Mouse (Mus musculus) neutrophil, adult 5-6 weeks (primary cell): ENCODE results near the gene Pms2. TPM values are rescaled to one million over a fixed set of nuclear protein-coding genes. Genes with fewer than 3 reads are reported as not detected.

Experiments
- ATAC-seq: fragments of 151-379, 151-347 bp; 2 replicates; pipeline ENCODE4 v1.8.0; 2017; ENCODE audit warnings: mild to moderate bottlenecking, moderate TSS enrichment; ENCODE audit not compliant: insufficient number of reproducible peaks, poor library complexity, low FRiP score, severe bottlenecking; ENCODE audit errors: extremely low read depth
- total RNA-seq: library from RNA; stranded (forward); fragments of 200-1000 nt; gene quantifications from 2 replicates; pipeline ENCODE4 v1.2.3, GENCODE M21; 2017

Gene Pms2
- 31.6 and 33.4 TPM in 2 replicates for total RNA-seq

DNA sequence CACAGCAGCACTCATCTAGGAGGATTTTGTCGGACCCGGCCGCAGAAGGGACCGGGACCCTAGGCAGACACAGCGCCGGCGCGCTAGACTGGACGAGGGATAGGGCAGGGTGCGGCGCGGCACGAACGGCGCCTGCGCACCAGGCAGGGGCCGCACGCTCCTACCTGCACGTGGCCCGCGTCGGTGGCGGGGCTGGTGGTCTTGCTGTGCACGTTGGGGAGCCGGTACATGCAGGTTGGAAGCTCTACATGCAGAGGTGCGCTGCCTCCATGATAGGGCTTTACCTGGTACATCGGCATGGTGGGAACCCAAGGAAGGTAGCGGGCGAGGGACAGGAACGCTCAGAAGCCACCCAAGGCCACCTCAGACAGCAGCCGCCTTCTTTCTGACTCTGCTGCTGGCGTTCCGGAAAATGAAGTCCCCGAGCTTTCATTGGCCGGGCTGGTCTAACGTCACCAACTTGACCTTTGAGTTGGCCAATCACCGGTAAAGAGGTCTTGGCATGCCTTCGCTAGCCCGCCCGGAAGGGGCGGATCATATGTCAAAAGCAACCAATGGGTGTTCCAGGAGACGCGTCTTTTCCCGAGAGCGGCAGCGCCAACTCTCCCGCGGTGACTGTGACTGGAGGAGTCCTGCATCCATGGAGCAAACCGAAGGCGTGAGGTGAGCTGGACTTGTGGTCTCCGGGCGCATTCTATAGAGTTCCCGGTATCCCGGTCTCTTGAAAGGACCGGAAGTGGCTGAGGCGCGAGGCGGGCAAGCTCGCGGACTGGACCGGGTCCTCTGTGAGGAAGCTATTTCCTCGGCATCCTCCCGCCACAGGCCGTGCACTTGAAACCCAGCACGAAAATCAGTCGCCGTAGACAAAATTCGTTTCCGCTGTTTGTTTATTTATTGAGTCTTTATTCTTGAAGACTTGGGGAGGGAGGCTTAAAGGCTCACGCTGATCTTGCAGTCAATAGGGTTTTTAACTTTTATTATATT lies at the start of gene Pms2, which contains the start of gene Aimp2:
Gene Pms2 (plus strand): TSS at position 548 of the 984 bp plus-strand sequence.
Gene Aimp2 (minus strand): TSS at position 431 of the 984 bp plus-strand sequence.
- peak; percentile 99 for ATAC-seq

DNA sequence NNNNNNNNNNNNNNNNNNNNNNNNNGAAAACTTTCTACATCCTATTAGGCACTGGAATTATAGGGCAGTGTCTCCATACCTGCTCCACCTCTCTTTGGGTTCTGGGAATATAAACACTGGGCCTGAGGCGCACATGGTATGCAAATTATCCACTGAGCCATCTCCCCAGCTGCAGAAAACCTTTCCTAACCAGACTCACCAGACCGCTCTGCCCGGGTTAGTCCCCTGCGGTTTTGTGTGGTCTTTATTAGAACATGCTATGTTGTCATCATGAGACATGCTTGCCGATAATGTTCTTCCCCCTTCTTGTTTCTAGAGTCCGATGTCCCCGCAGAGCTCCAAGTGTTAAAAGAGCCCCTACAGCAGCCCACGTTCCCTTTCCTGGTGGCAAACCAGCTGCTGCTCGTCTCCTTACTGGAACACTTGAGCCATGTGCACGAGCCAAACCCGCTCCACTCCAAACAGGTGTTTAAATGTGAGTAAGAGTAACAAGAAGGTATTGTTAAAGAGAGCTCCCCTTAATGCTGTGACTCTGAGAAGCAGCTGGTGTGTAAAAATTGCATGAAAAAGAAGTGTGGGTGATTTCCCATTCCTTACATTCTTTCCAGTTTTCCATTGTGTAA lies 38.1 kb upstream of the Pms2 start:
- 0 out of 2 replicates have a peak, but pooled peaks have one; percentile 16 for ATAC-seq

DNA sequence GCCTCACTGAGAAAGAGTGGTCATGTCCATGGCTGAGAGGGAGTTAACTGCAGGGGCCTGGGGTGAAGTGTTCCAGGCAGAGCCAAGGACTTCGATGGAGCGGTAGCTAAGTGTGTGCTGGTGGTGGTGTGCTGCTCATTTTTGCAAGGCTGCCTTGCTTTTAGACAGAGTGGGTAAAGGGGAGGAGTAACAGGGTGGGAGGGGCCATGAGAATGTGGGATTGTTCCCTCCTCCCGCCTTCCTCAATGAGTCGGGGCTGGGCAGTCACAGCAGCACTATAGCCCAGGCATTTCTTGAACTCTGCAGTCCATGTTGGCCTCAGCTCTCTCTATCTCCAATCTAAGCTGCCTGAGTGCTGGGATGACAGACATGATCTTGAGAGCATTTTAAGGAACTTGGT lies 35.2 kb upstream of the Pms2 start:
- no peak for ATAC-seq

DNA sequence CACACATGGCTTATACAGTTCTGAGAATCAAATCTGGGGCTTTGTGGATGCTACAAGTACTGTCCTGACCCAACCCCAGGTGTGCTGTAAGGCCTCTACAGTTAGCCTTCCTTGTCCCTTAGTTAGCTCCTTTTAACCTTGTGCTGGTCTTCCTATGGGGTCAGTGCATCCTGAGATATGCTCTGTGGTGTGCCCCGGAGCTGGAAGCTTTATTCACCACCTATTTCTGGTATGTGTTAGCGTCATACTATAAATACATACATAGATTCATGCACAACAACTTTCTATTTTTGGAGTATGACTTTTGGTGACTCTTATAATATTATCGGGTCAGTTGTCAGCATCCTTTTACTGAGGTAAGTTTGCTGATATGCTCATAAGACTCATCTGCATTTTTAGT lies 24.5 kb upstream of the Pms2 start:
- ATAC-seq = no peak

DNA sequence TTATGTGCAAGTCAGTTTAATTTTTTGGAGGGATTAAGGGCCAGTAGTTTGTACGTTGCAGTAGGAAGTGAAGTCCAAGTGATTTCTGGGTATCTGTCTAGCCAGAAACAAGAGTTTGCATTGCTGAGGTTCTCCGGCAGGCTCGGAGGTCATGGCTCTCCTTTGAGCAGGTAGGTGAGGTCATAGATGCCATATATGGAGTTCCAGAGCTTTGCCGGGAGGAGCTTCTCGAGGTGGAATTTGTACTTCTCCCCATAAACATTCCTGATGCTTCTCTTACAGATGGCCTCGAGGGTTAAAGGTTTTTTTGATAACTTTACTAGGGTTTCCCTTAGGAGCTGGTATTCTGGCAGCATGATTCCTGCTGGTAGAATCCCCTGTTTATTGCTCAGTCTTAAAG lies 19.0 kb upstream of the Pms2 start:
- ATAC-seq = no peak

DNA sequence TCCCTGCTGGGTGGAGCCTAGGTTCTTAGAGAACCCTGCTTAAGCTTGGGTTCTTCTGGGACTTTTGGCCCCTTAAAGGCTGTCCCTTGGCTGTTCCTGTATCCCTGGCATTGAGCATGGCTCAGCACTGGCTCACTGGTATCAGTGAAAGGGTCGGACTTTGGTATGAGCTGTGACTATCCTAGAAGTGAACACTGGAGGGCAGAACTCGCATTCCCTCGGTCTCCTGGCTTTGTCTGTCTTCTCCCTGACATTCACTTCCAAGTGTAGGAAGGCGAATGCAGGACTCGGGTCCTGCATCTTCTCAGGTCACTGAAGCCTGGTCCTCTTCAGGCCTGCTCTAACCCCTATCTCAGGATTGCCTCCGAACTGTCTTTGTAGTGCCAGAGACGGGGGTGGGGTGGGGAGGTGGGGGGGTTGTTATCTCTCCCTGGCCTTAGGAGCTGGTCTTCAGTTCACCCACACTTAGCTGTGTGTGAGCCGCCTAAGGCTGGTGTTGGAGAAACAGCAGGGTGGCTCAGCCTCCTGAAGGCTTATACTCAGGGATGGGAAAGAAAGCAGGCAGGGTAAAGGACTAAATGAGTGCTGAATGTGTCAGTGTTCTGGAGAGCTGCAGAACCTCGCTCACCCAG lies 17.4 kb upstream of the Pms2 start:
- ATAC-seq = no peak

DNA sequence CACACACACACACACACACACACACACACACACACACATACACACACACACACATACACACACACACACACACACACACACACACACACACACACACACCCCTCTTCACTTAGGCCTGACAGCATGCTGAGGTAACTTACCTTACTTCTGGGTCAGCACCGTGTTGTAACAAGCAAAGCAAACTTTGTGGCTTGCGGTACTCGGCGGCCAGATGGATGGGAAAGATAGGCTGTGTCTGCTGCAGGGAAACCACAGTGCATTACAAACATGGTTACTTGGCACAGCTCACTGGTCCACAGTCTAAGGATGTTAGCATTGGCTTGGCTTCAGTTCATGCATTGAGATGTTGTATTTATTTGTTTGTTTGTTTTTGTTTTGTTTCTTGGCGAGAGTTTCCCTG lies 16.4 kb upstream of the Pms2 start:
- no peak for ATAC-seq

DNA sequence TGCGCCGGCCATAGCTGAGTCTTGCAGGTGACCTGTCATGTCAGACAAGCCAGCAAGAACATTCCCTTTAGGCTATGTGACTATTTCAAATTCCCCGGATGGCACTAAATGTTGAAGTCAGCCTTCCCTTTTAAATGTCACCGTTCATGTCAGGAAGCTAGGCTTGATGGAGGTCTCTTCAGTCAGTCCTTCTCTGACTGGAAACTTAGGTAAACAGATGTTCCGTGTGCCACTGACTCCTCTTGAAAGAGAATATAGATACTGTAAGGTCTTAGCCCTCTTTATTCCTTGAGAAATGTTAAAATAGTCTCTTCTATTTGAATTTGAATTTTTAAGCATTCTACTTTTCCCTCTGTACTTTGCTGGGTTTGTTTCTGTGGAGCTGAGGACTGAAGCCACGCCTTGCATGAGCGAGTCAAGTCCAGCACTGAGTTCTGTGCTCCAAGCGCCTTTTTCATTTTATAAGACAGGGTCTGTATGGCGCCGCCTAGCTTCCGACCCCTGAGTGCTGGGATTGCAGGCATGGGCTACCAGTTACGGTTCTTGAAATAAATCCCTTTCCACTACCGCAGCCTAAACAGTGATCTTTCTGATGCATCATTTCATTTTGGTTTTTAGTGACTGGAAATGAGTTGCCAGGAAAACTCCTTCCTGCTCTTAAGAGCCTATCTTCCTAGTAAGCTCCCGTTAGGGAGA lies 12.0 kb upstream of the Pms2 start, which contains the start of gene Ankrd61:
Gene Ankrd61 (minus strand): TSS at position 51 of the 696 bp plus-strand sequence.
- no peak for ATAC-seq

DNA sequence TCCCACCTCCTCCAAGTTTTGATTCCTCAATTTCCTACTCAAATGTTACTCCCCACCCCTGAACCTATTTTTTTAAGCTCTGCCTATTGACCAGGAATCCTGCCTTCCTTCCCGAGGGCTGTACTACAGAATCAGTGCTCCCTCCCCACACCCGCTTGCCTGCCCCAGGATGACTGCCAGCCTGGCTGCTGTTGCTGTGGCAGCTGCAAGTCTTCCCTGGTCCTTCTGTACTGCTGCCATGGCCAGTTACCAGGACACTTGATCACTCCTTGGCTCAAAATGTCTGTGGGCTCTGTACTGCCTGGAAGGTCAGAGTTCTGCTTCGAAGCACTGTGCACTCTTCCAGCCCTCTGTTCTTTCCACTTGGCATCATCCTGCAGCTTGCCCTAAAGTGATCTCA lies 7.7 kb upstream of the Pms2 start:
- no peak for ATAC-seq

DNA sequence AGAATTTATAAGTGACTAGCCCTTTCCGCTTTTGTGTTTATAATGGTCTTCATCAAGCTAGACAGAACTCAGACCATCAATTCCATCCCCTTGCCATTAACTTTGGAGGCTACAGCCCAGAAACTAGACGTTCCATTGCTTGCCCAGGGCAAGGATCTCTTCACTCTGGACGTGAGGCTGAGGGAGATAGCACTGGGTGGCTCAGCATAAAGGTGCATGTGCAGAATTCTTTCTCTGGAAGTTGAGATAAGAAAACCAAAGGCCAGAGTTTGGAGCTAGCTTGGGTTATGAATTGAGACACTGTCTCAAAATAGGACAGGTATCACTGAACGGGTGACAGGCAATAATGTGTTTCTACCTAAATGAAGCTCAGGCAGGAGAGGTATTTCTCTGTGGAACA lies 6.0 kb upstream of the Pms2 start:
- ATAC-seq = no peak

DNA sequence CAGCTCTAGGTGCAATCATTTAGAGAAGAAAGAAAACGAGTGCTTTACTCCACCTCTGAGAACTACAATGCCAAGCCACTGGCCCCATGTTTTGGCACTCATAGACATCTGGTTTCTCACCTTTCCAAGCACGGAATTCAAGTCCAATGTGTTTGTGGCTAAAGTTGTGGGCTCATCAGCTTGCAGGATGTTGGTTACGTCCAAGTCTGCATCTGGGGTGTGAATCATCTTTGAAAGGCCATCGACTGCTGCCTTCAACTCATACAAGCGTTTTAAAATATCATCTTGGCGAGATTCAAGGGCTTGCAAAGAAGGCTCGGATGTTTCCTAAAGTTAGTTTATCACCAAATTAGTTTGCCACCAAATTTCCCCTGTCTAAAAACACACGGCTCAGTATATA lies 3.3 kb upstream of the Pms2 start:
- ATAC-seq = no peak

DNA sequence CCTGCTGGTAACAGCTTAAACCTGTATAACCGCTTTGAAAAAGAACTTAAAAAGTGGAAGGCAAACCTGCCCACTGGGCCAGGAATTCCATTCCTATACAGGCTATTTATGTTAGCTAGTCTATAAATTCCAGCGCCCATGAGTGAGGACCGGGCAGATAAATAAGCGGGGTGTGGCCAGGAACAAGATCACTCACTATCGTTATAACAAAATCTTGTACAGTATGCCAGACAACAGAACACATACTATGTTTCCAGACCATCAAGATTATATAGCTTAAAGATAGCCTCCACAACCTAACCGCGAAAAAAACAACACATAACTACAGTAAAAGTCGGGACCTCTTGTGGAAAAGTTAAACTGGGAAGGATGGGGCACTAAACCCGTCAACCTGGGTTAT lies 838 bp upstream of the Pms2 start:
- ATAC-seq = no peak

DNA sequence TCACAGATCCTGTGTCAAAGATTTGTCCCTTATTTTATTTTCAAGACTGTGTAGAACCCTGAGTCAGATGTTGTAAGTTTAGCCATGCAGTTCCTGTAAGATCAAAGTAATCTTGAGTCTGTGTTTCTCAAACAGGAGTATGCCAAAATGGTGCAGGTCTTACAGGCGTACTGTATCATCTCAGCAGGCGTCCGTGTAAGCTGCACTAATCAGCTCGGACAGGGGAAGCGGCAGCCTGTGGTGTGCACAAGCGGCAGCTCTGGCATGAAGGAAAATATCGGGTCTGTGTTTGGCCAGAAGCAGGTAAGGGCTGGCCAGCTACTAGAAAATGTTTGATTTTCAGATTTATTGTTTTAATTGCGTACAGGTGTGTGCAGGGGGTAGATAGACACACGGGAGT lies 6.5 kb downstream of the Pms2 start:
- no peak for ATAC-seq

DNA sequence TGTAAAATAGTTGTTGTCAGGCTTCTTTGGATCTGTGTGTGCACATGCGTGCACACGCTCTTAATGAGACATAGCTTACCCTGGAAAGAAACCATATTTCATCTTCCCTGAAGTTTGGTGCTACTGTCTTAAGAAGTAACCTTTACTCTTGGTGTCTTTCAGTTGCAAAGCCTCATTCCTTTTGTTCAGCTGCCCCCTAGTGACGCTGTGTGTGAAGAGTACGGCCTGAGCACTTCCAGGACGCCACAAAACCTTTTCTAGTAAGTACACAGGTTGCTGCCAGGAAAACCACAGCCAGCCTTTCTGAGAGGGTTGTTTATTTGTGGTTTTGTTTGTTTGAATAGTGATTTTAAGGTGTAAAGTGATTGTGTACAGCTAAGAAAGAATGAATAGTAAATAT lies 7.7 kb downstream of the Pms2 start:
- peak; percentile 48; the same call in 1 of the 2 replicates for ATAC-seq

DNA sequence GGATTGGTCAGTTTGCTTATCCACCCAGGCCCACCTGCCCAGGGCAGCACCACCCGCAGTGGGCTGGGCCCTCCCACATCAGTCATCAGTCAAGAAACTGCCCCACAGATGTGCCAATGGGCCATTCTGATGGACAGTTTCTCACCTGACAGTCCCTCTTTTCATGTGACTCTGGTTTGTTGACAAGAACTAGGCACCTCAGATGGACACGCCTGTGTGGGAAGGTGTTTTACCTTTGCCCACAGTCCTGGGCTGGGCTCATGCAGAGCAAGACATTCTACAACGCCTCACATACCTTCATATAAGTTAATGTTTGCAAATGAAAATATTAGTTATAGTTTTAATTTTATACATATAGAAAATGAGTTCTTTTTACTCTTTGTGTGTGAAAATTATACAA lies 8.4 kb downstream of the Pms2 start:
- ATAC-seq = no peak

DNA sequence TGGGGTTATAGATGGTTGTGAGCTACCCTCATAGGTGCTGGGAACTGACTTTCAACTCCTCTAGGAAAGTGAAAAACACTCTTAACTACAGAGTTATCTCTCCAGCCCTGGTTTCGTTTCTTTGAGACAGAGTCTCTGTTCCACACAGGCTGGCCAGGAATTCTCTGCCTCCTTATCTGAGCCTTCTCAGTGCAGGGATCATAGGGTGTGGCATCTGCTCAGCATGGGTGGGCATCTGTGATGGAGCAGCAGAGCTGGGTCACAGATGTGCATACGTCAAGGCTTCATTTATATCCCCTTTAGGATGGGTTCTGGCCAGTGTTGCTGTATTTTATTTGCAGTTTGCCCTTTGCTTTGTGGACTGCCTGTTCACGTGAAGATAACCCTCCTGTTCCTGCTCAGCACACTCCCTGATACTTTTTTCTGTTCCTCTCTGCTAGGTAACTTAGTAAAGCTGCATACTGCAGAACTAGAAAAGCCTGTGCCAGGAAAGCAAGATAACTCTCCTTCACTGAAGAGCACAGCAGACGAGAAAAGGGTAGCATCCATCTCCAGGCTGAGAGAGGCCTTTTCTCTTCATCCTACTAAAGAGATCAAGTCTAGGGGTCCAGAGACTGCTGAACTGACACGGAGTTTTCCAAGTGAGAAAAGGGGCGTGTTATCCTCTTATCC lies 15.2 kb downstream of the Pms2 start:
- ATAC-seq = no peak

DNA sequence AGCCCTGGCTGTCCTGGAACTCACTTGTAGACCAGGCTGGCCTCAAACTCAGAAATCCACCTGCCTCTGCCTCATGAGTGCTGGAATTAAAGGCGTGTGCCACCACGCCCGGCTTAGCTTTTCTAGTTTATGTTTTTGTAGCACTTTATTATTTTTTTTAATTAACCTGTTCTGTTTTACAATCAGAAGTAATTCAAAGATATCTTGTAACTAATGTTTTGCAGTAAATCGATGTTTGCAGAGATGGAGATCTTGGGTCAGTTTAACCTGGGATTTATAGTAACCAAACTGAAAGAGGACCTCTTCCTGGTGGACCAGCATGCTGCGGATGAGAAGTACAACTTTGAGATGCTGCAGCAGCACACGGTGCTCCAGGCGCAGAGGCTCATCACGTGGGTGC lies 18.1 kb downstream of the Pms2 start, which contains the start of gene Gm42421:
Gene Gm42421 (plus strand): TSS at position 301 of the 400 bp plus-strand sequence.
- no peak for ATAC-seq

DNA sequence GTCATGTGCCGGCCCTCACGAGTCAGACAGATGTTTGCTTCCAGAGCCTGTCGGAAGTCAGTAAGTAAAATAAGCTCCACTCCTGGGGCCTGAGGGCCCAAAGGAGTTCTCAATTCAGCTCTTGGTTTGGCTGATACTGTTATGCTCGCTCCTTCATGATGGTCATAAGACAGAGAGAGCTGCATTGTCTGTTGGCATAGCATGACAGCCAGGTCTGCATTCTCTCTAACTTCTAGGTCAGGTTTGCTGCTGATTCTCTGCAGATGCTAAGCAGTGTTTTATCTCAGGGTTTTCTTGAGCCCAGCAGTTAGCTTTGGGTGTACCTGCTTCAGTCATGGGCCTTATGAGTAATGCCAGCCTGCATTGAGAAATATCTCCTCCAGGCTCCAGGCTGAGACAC lies 19.5 kb downstream of the Pms2 start:
- ATAC-seq = no peak
